Mouse (Mus musculus) erythroblast, embryonic 14.5 days (primary cell): ENCODE measurements around the gene Sec24b.

Experiments used
- GATA1 ChIP-seq: IDR thresholded peaks from 2 replicates; pipeline ENCODE4 v1.6.1; 2012; ENCODE audit warnings: low read length, inconsistent platforms, mixed read lengths
- TAL1 ChIP-seq: IDR thresholded peaks from 3 replicates; pipeline ENCODE4 v1.6.1; 2012; ENCODE audit warnings: low read length, inconsistent platforms, mixed read lengths

DNA sequence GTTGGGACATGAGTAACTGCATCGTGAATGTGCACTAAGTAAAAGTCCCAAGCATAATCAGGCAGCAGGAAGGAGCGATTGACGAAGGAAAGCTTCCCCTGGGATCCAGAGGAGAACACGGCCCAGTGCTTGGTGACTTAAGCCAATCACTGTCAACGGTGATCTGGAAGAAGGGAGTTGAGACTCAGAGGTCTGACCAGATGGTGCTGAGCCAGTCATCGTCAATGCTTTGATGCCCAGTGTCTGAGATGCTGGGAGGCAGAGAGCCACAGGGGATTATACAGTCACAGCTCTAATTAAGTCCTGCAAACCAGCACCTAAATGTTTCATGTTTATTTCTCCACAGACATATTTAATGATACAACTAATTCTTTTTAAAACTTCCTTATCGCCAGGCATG lies 122.3 kb downstream of the Sec24b start:
- TF ChIP-seq GATA1 = no peak
- no peak for TF ChIP-seq TAL1
